Mouse (Mus musculus) olfactory bulb, adult 2 months (tissue): ENCODE data around the gene Sf3a3.

Experiments
- CTCF ChIP-seq: fragments of 200-500 bp; IDR thresholded peaks from 2 replicates; pipeline ENCODE4 v1.5.1; 2012; ENCODE audit warnings: low read depth, mild to moderate bottlenecking, low read length, moderate library complexity; ENCODE audit not compliant: insufficient read depth
- POLR2A ChIP-seq: fragments of 200-500 bp; IDR thresholded peaks from 2 replicates; pipeline ENCODE4 v1.6.1; 2012; ENCODE audit warnings: mild to moderate bottlenecking, low read depth, low read length, moderate library complexity; ENCODE audit not compliant: insufficient read depth

- no peak for TF ChIP-seq POLR2A
- no peak for TF ChIP-seq CTCF
Observed at GRCm38 (mm10) chr4:124762858-124763452, 48.4 kb downstream of the Sf3a3 start.
